Mouse (Mus musculus): ENCODE data around the gene Anxa2. TPM values are rescaled to one million over a fixed set of nuclear protein-coding genes. Genes with fewer than 3 reads are reported as not detected.

Anxa2 gene
- total and polyA plus RNA-seq, 2 experiments from 2014 or later: 268 to 367 TPM

DNA sequence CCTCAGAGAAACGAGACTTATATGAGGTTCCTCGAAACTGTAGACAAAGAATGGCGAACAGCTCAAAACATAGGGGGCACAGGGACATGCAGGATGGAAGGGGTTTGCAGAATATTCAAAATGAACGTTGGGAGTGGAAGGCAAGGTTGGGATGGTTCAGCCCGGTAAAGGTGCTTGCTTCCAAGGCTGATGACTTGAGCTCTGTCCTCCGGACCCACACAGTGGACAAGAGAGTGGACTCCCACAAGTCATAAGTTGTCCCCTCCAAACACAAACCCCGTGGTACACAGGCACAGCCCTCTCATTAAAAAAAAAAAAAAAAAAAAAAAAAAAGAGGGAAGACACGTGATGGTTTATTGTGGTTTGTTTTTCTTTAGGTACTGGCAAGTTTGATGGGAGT, 54.6 kb downstream of the Anxa2 start:
- H3K36me3 ChIP-seq (replicated peaks; ENCODE audit: control insufficient read depth, insufficient read depth, low read length): no peaks in the 10 kb centered on the region
- H3K27ac ChIP-seq (ENCODE audit: low read depth): no peak overlapping the region
- ATAC-seq (ENCODE audit: insufficient read depth, low read depth) (no peak), DNase-seq (ENCODE audit: low spot score) (no peak)
- H3K4me2 ChIP-seq (ENCODE audit: low read depth, low read length): no peak overlapping the region
- H3K4me3 ChIP-seq (ENCODE audit: low read depth, low read length): no peak overlapping the region
- no peaks in the 10 kb centered on the region for H3K9me3 ChIP-seq (replicated peaks; ENCODE audit: control insufficient read depth, low read length)
- H3K4me1 ChIP-seq (ENCODE audit: control insufficient read depth, insufficient read depth): no peaks in the 10 kb centered on the region
- no peak overlapping the region for H3K9ac ChIP-seq (replicated peaks; ENCODE audit: low read depth, low read length)
- H3K27me3 ChIP-seq (ENCODE audit: control insufficient read depth, insufficient read depth, low read length): peaks cover 17% of the 10 kb centered on the region
- TF ChIP-seq CTCF (IDR thresholded peaks at IDR 0.05; ENCODE audit: low read depth) (no peak), EP300 (IDR thresholded peaks at IDR 0.05; ENCODE audit: low read depth) (no peak)
- 73% methylated on average over 8 of the region's 8 CpGs for WGBS

GRCm38 (mm10) chr9:69511881-69512590, 58.6 kb downstream of the Anxa2 start:
- no peak overlapping the region for H3K4me3 ChIP-seq (ENCODE audit: low read depth, low read length)
- H3K4me1 ChIP-seq (ENCODE audit: control insufficient read depth, insufficient read depth): no peaks in the 10 kb centered on the region
- no peak for TF ChIP-seq CTCF (IDR thresholded peaks at IDR 0.05; ENCODE audit: low read depth)
- TF ChIP-seq EP300 (IDR thresholded peaks at IDR 0.05; ENCODE audit: low read depth): no peak
- H3K27ac ChIP-seq (ENCODE audit: low read depth): no peak overlapping the region
- no peaks in the 10 kb centered on the region for H3K36me3 ChIP-seq (replicated peaks; ENCODE audit: control insufficient read depth, insufficient read depth, low read length)
- ATAC-seq (ENCODE audit: insufficient read depth, low read depth) (no peak), DNase-seq (ENCODE audit: low spot score) (no peak)
- no peak overlapping the region for H3K4me2 ChIP-seq (ENCODE audit: low read depth, low read length)
- WGBS: 41% methylated on average over 11 of the region's 11 CpGs
- 0 out of 2 replicates have a peak, but pooled peaks cover 6% of the 10 kb centered on the region for H3K27me3 ChIP-seq (ENCODE audit: control insufficient read depth, insufficient read depth, low read length)
- H3K9ac ChIP-seq (replicated peaks; ENCODE audit: low read depth, low read length): no peak overlapping the region
- H3K9me3 ChIP-seq (replicated peaks; ENCODE audit: control insufficient read depth, low read length): no peaks in the 10 kb centered on the region

GRCm38 (mm10) chr9:69512726-69513125, 59.3 kb downstream of the Anxa2 start:
- ATAC-seq (ENCODE audit: insufficient read depth, low read depth) (no peak), DNase-seq (ENCODE audit: low spot score) (no peak)
- no peak overlapping the region for H3K4me2 ChIP-seq (ENCODE audit: low read depth, low read length)
- TF ChIP-seq CTCF (IDR thresholded peaks at IDR 0.05; ENCODE audit: low read depth) (no peak), EP300 (IDR thresholded peaks at IDR 0.05; ENCODE audit: low read depth) (no peak)
- H3K4me1 ChIP-seq (ENCODE audit: control insufficient read depth, insufficient read depth): 0 out of 2 replicates have a peak, but pooled peaks cover 3% of the 10 kb centered on the region
- no peak overlapping the region for H3K27ac ChIP-seq (ENCODE audit: low read depth)
- H3K9ac ChIP-seq (replicated peaks; ENCODE audit: low read depth, low read length): no peak overlapping the region
- no peaks in the 10 kb centered on the region for H3K36me3 ChIP-seq (replicated peaks; ENCODE audit: control insufficient read depth, insufficient read depth, low read length)
- 86% methylated on average over 1 of the region's 1 CpGs for WGBS
- H3K9me3 ChIP-seq (replicated peaks; ENCODE audit: control insufficient read depth, low read length): no peaks in the 10 kb centered on the region
- H3K27me3 ChIP-seq (ENCODE audit: control insufficient read depth, insufficient read depth, low read length): 0 out of 2 replicates have a peak, but pooled peaks cover 6% of the 10 kb centered on the region
- no peak overlapping the region for H3K4me3 ChIP-seq (ENCODE audit: low read depth, low read length)

GRCm38 (mm10) chr9:69514206-69514605, 60.8 kb downstream of the Anxa2 start:
- no peaks in the 10 kb centered on the region for H3K9me3 ChIP-seq (replicated peaks; ENCODE audit: control insufficient read depth, low read length)
- TF ChIP-seq EP300 (IDR thresholded peaks at IDR 0.05; ENCODE audit: low read depth) (no peak), CTCF (IDR thresholded peaks at IDR 0.05; ENCODE audit: low read depth) (no peak)
- no peaks in the 10 kb centered on the region for H3K27me3 ChIP-seq (ENCODE audit: control insufficient read depth, insufficient read depth, low read length)
- H3K4me2 ChIP-seq (ENCODE audit: low read depth, low read length): no peak overlapping the region
- 0 out of 2 replicates have a peak, but pooled peaks cover 4% of the 10 kb centered on the region for H3K4me1 ChIP-seq (ENCODE audit: control insufficient read depth, insufficient read depth)
- no peak overlapping the region for H3K27ac ChIP-seq (ENCODE audit: low read depth)
- H3K4me3 ChIP-seq (ENCODE audit: low read depth, low read length): no peak overlapping the region
- H3K9ac ChIP-seq (replicated peaks; ENCODE audit: low read depth, low read length): no peak overlapping the region
- H3K36me3 ChIP-seq (replicated peaks; ENCODE audit: control insufficient read depth, insufficient read depth, low read length): no peaks in the 10 kb centered on the region
- no peak for ATAC-seq (ENCODE audit: insufficient read depth, low read depth)
- 59% methylated on average over 8 of the region's 8 CpGs for WGBS
- DNase-seq (ENCODE audit: low spot score): no peak

DNA sequence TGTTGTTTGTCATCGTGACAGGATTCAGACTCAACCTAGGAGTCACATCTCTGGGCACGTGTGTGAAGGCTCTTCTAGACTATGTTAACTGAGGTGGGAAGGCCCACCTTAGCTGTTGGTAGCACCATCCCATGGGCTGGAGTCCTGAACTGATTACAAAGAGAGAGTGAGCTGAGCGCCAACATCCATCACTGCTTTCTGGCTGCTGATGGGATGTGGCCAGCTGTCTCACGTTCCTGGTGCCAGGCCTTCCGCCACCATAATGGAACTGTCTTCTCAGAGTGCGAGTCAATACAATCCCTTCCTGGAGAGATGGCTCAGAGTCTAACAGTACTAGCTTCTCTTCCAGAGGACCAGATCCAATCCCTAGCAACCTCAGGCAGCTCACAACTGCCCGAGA, 62.0 kb downstream of the Anxa2 start:
- no peak overlapping the region for H3K4me3 ChIP-seq (ENCODE audit: low read depth, low read length)
- H3K9ac ChIP-seq (replicated peaks; ENCODE audit: low read depth, low read length): no peak overlapping the region
- no peak overlapping the region for H3K4me2 ChIP-seq (ENCODE audit: low read depth, low read length)
- 85% methylated on average over 7 of the region's 7 CpGs for WGBS
- no peak for ATAC-seq (ENCODE audit: insufficient read depth, low read depth)
- H3K36me3 ChIP-seq (replicated peaks; ENCODE audit: control insufficient read depth, insufficient read depth, low read length): no peaks in the 10 kb centered on the region
- H3K9me3 ChIP-seq (replicated peaks; ENCODE audit: control insufficient read depth, low read length): no peaks in the 10 kb centered on the region
- H3K27ac ChIP-seq (ENCODE audit: low read depth): no peak overlapping the region
- TF ChIP-seq EP300 (IDR thresholded peaks at IDR 0.05; ENCODE audit: low read depth) (no peak), CTCF (IDR thresholded peaks at IDR 0.05; ENCODE audit: low read depth) (no peak)
- no peaks in the 10 kb centered on the region for H3K27me3 ChIP-seq (ENCODE audit: control insufficient read depth, insufficient read depth, low read length)
- 0 out of 2 replicates have a peak, but pooled peaks cover 4% of the 10 kb centered on the region for H3K4me1 ChIP-seq (ENCODE audit: control insufficient read depth, insufficient read depth)
- DNase-seq (ENCODE audit: low spot score): no peak

Measured in heart, postnatal 0 days (tissue).